Mouse (Mus musculus) liver, adult 2 months (tissue): ENCODE results near the gene Bnc2.

Experiments
- CTCF ChIP-seq: fragments of 200-500 bp; IDR thresholded peaks from 2 replicates; pipeline ENCODE4 v1.5.1; 2011; ENCODE audit warnings: low read depth, low read length, control low read depth
- POLR2A ChIP-seq: fragments of 200-500 bp; IDR thresholded peaks from 2 replicates; pipeline ENCODE4 v1.6.1; 2011; ENCODE audit warnings: low read length, control low read depth; ENCODE audit not compliant: insufficient read depth; ENCODE audit errors: extremely low read depth

- TF ChIP-seq POLR2A = no peak
- TF ChIP-seq CTCF = no peak
Measured at GRCm38 (mm10) chr4:84379289-84379688, 295.8 kb downstream of the Bnc2 start.
